Mouse (Mus musculus) ES-CJ7 (cell line): ENCODE measurements around the gene Uvssa.

Experiments used
- DNase-seq: peaks from one replicate; pipeline ENCODE4 v3.0.0; 2011; ENCODE audit warnings: low read depth, low spot score

The Uvssa gene

DNA sequence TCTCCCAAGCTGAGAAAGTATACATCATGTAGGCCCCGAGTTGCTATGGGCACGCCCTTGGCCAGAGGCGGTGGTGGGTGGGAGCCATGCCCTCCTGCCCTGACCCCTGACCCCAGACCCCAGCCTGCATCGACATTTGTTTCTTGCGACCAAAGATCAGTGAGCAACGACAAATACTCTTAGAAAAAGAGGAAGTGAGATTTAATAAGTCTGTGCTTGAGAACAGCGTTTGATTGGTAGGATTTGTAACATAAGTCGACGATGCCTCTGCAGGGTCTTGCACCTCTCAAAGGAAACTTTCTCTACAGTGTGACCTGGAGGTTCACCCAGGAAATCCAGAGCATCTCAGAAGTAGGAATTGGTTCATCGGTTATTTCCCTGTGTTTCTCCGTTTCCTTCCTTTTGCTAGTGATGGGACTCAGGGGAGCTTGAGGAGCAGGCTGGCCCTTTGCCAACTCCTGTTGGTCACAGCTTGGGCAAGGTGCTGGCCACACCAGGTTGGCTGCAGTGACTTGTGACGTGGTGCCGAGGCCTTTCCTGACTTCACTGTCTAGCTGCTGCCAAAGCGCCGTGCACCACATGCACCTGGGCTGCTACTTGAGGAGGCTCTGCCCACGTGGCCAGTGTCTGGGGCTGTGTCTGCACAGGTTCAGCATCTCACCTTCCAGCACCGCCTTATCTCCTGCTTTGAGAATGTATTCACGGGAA lies 5.9 kb upstream of the Uvssa start:
- DNase-seq, result no peak

DNA sequence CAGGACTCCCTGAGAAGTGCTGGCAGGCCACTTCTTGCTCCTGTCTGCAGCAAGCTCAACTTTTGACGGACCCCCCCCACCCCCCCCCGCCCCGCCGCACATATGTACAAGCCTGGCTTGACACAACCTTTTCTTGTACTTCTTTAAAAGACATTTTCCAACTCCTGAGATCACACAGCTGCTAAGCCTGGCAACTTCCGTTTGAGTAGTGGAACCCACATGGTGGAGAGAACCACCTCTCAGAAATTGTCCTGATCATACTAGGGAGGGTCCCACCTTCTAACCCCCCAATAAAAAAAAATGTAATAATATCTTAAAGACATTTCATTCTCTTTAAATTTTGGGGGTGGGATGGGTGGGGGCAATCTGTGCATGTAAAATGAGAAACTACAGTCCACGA lies 1.2 kb upstream of the Uvssa start:
- DNase-seq, result no peak

DNA sequence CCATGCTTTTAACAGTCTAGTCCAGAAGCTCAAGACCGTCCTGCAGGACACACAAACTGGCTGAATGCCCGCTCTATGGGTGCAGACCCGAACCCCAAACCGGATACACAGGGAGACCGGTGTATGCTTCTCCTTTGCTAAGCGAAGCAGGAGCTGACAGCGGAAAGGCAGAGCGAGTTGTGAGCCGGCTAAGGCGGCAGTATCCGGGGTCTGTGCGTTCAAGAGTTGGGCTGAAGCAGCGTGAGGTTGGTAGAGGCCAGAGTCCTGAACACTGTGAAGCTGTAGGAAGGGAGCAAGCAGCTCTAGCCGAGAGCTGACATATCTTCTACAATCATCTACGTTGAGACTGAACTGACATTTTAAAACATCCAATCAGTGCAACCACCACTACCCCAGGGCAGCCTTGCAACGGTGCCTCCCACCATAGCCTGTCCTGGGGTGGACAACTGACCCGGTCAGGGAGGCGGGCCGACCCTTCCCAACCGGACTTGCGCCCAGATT lies 498 bp upstream of the Uvssa start:
- peak; percentile 25 for DNase-seq

DNA sequence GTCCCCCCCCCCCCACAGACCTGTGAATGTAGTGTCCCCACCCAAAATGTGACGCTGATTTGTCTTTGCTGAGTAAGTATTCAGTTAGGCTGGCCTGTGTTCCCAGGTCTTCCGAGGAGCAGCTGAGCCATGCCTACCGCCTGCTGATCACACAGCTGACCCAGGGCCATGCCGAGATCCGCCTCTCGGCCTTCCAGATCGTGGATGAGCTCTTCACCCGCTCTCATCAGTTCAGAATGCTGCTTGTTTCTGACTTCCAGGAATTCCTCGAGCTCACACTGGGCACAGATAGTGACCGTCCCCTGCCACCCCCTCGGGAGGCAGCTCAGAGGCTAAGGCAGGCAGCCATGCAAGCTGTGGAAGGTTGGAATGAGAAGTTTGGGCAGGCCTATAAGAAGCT lies 9.2 kb downstream of the Uvssa start:
- DNase-seq, result no peak

DNA sequence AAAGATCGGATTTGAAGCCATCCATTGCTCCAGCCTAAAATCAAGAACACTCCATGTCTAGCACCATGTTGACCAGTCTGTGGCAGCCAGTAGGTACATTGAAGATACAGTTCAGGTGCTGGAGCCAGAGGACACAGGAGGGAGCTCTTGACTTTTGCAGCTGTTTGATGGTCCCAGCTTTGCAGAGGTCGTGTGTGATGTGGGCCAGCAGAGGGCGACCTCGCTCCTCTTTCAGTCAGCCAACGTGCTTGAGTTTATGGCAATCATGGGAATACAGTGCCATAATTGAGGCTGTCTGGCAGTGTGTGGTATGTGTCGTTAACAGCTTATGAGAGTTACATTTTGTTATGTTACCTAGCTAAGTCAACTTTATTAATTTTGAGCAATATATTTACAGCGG lies 15.5 kb downstream of the Uvssa start:
- DNase-seq, result peak; percentile 83

DNA sequence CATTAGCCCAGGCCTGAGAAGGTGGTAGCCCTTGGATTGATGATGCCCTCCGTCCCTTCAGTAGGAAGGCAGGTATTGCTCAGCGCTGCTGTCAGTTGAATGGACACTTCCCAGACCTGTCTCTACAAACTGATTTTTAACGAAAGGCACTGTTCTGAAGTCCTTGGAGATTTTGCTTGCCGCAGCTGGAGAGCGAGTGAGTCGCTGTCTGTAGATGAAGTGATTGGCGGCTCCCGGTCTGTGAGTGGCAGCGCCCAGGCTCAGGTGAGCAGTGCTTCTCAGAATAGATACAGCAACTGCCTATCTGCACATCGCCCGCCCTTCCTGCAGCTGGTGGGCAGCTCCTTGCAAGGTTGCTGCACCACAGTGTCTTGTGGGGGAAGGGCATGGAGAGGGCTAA lies 17.3 kb downstream of the Uvssa start:
- no peak for DNase-seq

DNA sequence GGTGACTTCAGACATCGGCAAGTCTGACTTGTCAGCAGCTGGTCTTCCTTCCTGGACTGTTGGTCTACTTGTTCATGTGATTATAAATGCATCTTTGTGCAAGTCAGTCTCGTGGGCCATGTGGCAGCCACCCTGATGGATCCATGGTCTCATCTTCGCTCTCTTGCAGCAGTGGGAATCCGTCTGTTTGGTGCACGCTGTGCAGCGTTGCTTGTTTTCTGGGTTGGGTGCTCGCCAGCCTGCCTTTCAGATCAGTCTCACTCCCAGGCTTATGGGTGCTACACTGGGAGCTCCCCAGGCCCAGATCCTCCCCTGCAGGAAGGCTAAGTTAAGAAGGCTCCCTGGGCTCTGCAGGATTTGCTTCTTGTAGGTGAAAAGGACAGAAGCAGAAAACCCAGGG lies 18.5 kb downstream of the Uvssa start:
- no peak for DNase-seq

DNA sequence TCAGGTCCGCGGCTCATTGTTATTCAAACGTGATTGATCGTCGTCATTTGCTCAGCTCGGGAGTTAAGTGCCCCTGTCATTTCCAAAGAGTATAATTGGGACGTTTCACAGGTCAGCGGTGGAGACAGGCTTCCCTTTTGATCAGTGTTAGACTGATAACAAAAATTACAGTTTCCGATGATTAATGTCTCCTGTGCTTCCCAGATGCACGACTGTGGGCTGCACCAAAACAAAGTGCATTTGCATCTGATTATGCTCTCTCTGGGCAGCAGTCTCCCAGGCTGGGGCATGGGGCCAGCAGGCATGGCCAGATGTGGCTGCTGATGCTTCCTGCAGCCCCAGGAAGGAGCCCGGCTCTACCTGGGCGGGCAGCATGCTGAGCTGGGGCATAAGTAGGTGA lies 22.5 kb downstream of the Uvssa start:
- no peak for DNase-seq

DNA sequence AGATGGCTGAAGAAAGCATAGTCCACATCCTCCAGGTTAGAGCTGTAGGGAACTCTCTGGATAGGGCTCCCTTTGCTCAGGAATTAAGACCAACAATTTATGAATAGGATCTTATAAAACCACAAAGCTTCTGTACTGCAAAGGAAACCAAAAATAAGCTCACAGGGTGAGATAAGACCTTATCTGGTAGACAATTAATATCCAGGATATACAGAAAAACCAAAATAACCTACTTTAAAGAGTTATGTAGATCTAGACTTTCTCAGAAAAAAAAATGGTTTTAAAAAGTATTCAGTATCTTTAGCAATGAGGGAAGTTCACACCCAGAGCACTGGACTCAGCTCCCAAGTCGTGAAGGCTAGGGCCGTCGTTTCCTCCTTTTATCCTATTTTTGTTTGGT lies 42.0 kb downstream of the Uvssa start:
- no peak for DNase-seq

DNA sequence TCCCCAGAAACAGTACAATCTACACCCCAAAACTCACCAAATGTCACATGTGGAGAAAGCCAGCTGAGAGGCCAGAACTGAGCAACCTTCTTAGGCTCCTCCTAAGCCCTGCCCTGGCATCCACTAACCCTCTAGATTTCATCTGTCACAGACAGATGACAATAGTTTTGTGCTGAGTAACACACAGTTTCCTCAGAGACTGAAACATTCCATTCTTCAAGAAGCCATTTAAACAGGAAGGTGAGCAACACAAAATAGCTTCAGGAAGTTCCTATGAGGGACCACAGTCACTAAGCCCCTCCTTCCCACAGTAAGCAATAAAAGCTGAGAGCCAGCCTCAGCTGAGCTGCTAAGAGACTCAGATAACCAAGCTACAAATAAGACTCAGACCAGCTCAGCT lies 49.1 kb downstream of the Uvssa start:
- DNase-seq, result no peak

DNA sequence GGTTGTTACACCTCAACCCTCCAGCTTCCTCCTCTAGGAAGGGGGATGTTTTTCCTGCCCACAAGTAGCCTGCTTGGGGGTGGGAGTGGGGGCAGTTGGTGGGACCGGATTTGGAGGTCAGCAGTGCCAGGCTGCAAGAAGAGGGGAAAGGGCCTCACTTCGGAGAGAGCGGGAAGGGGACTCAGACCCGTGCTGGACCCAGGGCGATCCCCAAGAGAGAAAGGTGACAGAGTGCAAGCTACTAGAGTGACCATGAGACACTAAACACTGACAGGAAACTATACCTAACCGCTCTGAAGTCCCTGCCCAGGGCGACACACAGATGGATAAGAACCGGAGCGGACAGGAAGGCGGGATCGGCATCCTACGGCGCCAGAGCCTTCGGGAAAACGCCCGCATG lies 51.8 kb downstream of the Uvssa start:
- DNase-seq, result peak; percentile 24

DNA sequence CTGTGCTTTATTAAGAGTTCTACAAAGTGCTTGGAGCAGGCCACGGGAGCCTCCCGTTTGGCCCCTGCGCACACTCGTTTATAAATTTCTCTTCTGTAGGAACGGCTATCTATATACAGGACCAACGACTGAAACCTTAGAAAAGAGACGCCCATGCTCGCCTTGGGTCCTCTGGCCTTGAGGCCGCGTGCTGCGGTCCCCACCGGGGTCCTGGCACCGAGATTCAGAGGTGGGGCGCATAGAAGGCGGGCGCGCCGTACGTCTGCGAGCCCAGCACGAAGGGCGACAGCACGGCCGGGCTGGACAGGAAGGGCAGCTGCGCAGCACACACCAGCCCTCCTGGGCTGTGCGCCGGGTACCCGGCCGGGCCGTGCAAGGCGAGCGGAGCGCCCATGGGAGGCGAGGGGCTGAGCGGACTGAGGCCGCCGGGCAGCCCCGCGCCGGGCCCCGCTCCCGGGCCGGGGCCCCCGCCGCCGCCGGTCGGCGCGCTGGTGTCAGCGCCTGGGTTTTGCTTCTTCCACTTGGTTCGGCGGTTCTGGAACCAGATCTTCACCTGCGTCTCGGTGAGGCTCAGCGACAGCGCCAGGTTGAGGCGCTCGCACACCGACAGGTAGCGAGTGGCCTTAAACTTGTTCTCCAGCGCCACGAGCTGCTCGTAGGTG lies 52.3 kb downstream of the Uvssa start:
- peak; percentile 33 for DNase-seq

DNA sequence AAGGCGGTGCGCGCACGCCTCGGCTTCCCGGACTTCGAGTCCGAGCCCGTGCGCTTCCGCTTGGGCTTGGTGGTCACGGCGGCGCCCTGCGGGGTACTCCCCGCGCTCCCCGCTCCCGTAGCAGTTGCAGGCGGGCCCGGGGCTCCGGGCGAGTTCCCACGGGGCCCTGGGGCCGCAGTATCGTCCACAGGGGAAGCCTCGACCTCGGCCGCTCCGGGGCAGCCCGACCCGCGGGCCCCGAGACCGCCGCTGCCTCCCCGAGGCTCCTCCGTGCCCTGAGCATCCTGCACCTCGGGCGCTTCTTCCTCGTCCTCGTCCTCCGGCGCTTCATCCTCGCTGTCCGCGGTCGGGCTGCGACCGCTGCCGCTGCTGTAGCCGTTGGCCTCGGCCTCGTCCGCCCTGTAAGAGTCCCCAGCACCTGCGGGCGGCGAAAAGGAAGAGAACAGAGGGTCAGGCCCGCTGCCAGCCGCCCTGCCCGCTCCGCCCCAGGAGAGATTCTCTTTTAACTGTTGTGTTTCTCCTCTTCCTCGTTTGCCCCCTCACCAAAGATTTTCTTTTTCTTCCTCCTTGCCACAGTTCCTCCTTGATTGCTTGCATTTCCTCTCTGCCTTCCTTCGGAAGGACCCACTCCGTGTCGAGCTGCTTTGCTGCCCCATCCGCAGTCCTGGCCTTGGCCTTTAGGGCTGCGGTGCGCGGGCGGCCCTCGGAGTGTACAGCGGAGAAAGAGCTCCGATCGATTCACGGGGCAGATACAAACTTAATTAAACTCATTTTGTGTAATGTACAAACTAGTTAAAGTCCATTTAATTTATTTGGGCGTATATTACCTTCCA lies 53.0 kb downstream of the Uvssa start:
- no peak for DNase-seq

DNA sequence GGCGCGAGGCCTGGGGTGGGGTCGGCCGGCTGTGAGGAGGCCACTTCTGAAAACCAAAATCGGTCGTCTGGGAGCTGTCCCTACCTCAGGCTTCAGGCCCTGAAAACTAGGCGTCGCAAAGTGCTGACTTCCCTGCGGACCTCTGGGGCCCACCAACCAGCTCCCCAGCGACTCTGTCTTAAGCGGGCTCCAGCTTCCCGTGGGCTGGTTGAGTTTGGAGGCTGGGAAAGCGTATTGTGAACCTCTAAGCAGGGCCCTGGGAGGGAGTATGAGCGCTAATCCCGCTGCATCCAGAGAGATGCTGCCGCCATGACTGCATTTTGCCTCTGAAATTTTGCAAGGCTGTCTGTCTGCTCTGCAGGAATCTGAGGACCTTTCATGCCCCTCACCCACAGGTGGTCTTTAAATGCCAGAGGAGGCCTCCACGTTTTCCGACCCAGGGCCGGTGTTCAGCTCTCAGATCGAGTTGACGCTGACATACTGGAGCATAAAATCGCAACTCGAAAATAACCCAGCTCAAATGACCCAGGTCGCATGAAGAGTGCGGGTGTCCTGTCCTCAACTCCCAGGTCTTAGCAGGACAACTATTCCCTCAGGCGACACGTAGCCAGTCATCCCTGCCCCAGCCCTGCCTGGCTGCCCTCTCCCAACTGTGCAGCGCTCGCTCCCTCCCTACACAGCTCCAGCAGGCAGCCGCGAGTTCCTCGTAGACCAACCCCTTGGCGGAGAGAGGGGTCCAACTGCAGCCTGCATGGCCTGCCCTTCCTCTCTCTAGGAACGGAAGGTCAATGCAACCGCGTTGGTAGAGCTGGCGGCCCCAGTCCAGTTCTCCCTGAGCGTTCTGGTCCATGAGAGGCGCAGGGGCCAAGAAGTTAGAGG lies 53.9 kb downstream of the Uvssa start:
- DNase-seq, result peak; percentile 57

DNA sequence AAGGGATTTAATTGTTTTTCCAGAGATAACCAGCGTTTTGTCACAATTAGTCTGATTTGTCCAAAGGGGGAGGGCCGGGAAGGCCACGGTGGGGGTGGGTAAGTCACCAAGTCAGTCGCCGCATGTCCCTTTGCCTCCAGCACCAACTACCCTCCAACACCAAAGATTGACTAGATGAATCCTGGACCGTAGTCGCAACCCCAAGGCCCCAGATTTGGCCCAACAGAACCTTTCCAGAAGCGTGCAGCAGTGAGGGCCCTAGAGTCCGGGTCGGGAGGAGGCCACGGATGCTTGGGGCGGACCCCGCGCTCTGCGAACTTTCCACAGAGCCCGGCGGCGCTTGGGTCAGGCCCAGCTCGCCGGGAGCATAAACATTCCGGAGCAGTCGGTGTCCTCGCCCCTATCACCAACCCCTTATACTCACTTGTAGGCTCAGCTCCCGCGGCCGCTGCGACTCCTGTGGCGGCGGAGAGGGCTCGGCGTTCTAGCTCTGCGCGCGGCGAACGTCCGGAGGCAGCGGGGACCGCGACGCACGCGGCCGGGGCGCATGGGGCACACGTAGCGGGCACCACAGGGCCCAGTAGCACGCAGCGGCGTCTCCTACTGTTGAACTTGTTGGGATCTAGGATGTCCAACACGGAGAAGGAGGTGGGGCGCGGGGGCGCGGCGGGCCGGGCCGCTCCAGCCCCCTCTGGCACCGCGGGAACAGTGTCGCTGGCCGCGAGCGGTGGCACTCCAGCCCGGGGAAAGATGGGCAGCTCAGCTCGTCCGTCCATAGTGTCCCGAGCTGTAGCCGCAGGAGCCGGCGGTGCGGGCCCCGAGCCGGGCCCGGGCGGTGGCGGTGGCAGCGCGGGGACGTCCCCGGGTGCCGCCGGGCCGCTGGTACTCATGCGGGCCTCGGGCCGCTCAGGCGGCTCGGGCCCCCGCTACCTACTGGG lies 55.1 kb downstream of the Uvssa start, which contains the start of gene Nkx1-1:
TSS of gene Nkx1-1 (minus strand) at position 776 of the 938 bp plus-strand sequence.
- peak; percentile 28 for DNase-seq

DNA sequence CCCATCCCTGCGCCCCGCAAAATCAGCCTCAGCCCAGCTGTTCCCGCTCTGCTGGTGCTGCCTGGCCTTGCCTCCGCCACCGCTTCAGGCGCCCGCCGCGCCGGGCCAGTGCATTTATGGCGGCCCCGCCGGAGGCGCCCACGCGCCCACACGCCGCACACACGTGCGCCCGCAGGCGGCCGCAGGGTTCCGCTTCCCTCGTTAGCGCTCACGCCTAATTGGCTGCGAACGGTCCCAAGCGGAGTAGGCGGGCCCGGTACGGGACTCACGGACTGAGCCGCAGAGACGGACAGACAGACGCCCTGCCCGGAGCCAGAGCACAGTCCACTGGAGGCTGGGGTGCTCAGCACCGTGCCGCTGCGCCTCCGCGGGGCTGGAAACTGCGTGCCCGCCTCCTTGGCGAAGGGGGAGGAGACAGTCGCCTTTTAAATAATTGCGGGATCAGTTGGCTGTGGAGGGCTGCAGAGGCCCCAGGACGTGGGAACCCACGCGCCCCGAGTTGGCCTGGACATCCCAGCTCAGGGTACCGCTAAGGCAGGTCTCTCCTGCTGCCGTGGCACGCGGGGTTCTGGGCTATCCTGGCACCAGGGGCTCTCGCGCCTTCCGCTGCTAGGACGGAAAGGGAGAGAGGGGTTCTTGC lies 55.9 kb downstream of the Uvssa start:
- no peak for DNase-seq

DNA sequence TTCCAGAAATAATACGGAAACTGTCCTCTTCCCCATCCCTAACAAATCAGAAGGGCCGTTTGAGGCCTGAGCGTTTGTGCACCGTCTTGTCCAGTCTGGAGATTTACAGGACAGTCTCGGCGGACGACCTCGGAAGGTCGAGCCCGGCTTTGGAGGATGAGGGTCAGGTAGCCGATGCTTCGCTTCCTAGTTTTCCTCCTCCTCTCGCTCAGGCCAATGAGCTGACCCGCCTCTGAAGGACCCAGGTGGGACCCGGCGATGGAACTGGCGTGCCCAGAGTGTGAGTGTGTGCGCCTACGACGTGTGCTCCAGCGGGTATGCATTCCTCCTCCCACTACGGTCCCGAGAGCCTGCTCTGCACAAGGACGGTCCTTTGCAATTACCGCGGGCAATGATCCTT lies 56.8 kb downstream of the Uvssa start:
- DNase-seq, result no peak

DNA sequence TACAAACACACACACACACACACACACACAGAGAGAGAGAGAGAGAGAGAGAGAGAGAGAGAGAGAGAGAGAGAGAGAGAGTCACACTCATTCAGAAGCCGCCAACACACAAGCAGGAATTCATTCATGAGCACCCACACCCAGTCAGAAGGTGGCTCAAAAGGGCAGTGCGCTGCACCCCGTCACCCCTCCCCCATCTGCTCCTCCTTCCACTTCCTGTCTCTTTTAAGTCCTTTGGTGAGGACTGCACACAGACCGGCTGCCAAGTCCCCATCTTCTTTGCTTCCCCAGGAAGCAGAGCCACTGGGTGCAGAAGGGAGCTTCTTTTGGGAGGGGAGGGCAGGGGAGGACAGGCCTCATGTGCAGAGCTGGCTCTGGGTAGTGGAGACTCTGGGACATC lies 57.6 kb downstream of the Uvssa start:
- DNase-seq, result peak; percentile 61

DNA sequence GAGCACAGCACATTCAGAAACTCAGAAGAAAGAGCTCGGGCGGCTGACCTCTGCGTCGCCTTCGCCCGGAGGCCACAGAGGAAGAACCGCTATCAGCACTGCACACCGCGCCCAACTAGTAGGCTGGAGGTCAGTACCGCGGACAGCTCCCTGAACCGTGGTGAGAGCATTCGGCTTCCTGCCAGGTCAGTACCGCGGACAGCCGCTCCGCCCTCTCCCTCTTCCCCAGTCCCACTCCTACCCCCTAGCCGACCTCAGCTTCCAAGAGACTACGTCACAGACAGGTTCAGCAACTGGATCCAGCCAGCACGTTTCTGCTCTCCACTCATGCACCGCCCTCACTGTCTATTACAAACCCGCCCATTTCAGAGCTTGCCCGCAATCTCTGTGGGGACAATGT lies 59.9 kb downstream of the Uvssa start:
- DNase-seq, result peak; percentile 94
